Mouse (Mus musculus) adrenal gland, postnatal 14 days (tissue): Measurements from ENCODE around the gene Zswim5. TPM values are rescaled to one million over a fixed set of nuclear protein-coding genes. Genes with fewer than 3 reads are reported as not detected.
A peak's percentile ranks its signal among the peaks of the same experiment; 100 is the strongest.

Experiments
- DNase-seq: peaks from one replicate; pipeline ENCODE4 v3.0.0; 2021; ENCODE audit warnings: mixed read lengths
- total RNA-seq: library from RNA; stranded (reverse); gene quantifications from 2 replicates; pipeline ENCODE4 v1.2.3, GENCODE M21; 2021

Zswim5 gene
- total RNA-seq, 1 experiment from 2014 or later, result 3.1 TPM

DNA sequence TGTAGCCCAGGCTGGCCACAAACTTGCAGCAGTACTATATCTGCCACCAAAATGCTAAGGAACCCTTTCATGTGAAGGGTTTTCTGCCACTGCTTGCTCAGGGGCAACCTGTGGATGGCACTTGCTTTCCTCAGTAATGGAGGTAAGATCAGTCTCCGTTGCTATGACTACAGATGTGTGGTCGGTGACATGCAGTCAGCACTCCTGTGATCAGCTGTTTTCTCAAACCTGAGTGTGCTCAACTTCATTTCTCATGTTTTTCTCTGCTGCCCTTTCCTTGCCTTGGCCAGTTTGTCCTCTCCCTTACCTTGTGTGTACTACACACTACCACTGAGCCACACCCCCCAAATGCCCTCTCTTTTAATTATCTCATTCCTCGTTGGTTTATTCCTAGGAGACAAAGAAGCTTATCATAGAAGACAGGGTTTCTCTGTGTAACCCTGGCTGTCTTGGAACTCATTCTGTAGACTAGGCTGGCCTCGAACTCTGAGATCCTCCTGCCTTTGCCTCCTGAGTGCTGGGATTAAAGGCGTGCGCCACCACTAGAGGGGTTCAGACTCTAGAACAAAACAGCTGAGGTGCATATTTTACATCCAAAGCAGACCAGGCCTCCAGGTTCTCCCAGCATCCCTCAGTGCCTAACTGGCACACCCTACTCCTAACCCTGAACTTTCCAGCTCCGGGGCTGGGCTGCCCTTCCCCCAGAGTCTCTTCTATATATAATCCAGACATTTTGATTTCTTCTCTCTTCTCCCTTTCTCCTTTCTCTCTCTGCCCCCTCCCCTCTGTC is 128.6 kb downstream of the Zswim5 start:
- no peak for DNase-seq

GRCm38 (mm10) chr4:117007058-117007457 is 129.9 kb downstream of the Zswim5 start:
- no peak for DNase-seq

- no peak for DNase-seq
Measured at GRCm38 (mm10) chr4:117010231-117010630, 133.1 kb downstream of the Zswim5 start.

GRCm38 (mm10) chr4:117013596-117013995 is 136.4 kb downstream of the Zswim5 start:
- DNase-seq, result no peak

- DNase-seq, result no peak
Measured at GRCm38 (mm10) chr4:117014901-117015415, 137.8 kb downstream of the Zswim5 start.

- DNase-seq, result no peak
Measured at GRCm38 (mm10) chr4:117017738-117018137, 140.6 kb downstream of the Zswim5 start.

GRCm38 (mm10) chr4:117018327-117018726 is 141.2 kb downstream of the Zswim5 start:
- no peak for DNase-seq

DNA sequence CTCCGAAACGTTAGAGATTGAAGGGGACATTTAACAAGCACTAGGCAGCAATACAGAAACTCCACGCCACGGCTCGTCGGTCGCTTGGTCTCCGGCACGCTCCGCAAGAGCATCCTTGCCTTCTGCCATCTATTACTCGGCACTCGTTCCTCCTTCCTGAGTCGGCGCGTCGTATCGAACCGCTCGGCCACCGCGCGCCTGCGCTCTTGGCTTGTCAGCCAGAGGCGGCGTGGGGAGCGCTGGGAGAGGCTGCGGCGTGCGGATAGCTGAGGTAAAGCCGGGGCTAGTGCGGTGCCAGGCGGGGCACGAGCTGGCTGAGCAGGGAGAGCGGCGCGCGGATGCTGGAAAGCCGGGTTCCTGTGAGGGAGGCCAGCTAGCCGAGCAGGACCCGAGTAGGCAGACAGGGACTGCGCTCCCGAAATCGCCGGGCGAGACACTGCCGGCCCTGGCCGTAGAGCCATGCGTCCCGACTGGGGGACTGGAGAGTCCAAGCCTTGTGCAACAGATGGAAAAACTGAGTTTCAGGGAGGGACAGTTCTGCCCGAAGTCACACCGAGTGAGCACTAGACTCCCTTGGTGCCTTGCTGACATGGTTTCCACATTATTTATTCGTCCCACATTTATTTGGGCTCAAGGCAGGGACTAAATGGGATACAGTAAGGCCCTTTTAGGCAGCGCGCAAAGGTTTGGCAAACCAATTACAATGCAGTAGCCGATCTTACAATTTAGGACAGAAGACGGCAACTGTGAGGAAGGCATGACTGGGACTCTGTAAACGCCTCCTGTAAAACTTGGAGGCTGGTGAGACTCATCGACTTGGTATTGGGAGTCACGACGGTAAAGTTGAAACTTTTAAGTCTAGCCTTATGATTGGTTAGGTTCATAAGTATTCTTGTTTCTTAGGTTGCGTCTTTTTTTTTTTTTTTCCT is 142.3 kb downstream of the Zswim5 start, which contains the start of gene Eif2b3:
Gene Eif2b3 (plus strand): TSS at position 197 of the 929 bp plus-strand sequence.
- DNase-seq, result peak; percentile 95

- DNase-seq, result no peak
Measured at GRCm38 (mm10) chr4:117023469-117023868, 146.3 kb downstream of the Zswim5 start.

- no peak for DNase-seq
Measured at GRCm38 (mm10) chr4:117031105-117031504, 153.9 kb downstream of the Zswim5 start.

Other genes starting within 250 kb of the Zswim5 start
- gene Nasp, start 249.4 kb upstream of the Zswim5 start, total RNA-seq, result 51.1 and 51.6 TPM in 2 replicates
- gene Akr1a1, start 225.7 kb upstream of the Zswim5 start, total RNA-seq, result 639 and 649 TPM in 2 replicates
- gene Prdx1, start 191.8 kb upstream of the Zswim5 start, total RNA-seq, result 546 and 672 TPM in 2 replicates
- 39.5 and 41.9 TPM in 2 replicates for gene Mmachc, start 169.0 kb upstream of the Zswim5 start, total RNA-seq
- gene Ccdc163, start 168.9 kb upstream of the Zswim5 start, total RNA-seq, result 18.8 and 19.6 TPM in 2 replicates
- 4.9 and 5.1 TPM in 2 replicates for gene Tesk2, start 156.4 kb upstream of the Zswim5 start, total RNA-seq
- 18.9 and 22.0 TPM in 2 replicates for gene Toe1, start 69.7 kb upstream of the Zswim5 start, total RNA-seq
- 2.5 and 6.4 TPM in 2 replicates for gene Mutyh, start 69.7 kb upstream of the Zswim5 start, total RNA-seq
- 6.1 and 7.0 TPM in 2 replicates for gene Hpdl, start 55.7 kb upstream of the Zswim5 start, total RNA-seq
- gene Urod, start 117.0 kb downstream of the Zswim5 start, total RNA-seq, result 121 and 129 TPM in 2 replicates
- gene Hectd3, start 117.9 kb downstream of the Zswim5 start, total RNA-seq, result 21.0 and 25.7 TPM in 2 replicates
- 30.5 and 34.6 TPM in 2 replicates for gene Eif2b3, start 142.0 kb downstream of the Zswim5 start, total RNA-seq
- gene Ptch2, start 218.7 kb downstream of the Zswim5 start, total RNA-seq, result 7.9 and 8.3 TPM in 2 replicates
- 6.3 and 10.2 TPM in 2 replicates for gene Btbd19, start 248.3 kb downstream of the Zswim5 start, total RNA-seq
- not detected in 2 replicates for gene Tctex1d4, start 249.4 kb downstream of the Zswim5 start, total RNA-seq